In genomic region chr16:95929700-95930435, GRCm38 (mm10) we compare ENCODE assay signal across 9 mouse cellular contexts.
DNase-seq lines count a peak whose midpoint lies in the region; ATAC-seq lines count a peak whose summit lies in the region.
"Had no signal": no experiment of that assay in that cellular context is flagged by ENCODE, and none has a peak within 500 bp of the region (broad histone marks: within the 10 kb centered on the region; RNA-seq: fewer than 3 reads in every experiment).

No protein-coding gene starts in this region.

- H3K27ac ChIP-seq in embryonic facial prominence, embryonic 10.5 days (replicated peaks): peak overlapping the region; percentile 26; the same call in 1 of the 2 replicates

- no peaks in the 10 kb centered on the region for H3K9me3 ChIP-seq in embryonic facial prominence, embryonic 10.5 days

- no peaks in the 10 kb centered on the region for H3K36me3 ChIP-seq in embryonic facial prominence, embryonic 10.5 days (replicated peaks)

- H3K27me3 ChIP-seq in embryonic facial prominence, embryonic 10.5 days (replicated peaks; ENCODE audit: low read depth, poor library complexity, severe bottlenecking): no peaks in the 10 kb centered on the region

- peak; percentile 16 to 18 for DNase-seq in lung, postnatal 4 days
- DNase-seq in lung, postnatal 10 days: no peak
- DNase-seq in embryonic facial prominence, embryonic 10.5 days (ENCODE audit: low spot score): no peak
- no peak for DNase-seq in cerebellum, adult 8-10 months
- DNase-seq in cerebellum, postnatal 10 days: no peak
- DNase-seq: kidney, postnatal 14 days; midbrain, embryonic 14.5 days had no signal

- 80% methylated on average over 14 of the region's 14 CpGs for WGBS in embryonic facial prominence, embryonic 10.5 days

- peak; percentile 34 for ATAC-seq in monocyte, adult 5-6 weeks (replicated peaks; ENCODE audit: insufficient number of reproducible peaks, low FRiP score, low TSS enrichment, poor library complexity, severe bottlenecking)
- no peak for ATAC-seq in cerebellum, adult (ENCODE audit: insufficient number of reproducible peaks, low FRiP score, low TSS enrichment)

- no peak overlapping the region for H3K4me3 ChIP-seq in embryonic facial prominence, embryonic 10.5 days

- peaks cover 24% of the 10 kb centered on the region for H3K4me1 ChIP-seq in embryonic facial prominence, embryonic 10.5 days

Comparison
In these comparisons a context has a peak if more than half of its experiments do, and no peak if none do; other contexts are left out.
1. DNase-seq: peak in lung, postnatal 4 days (2 of 2); none in lung, postnatal 10 days (single experiment), embryonic facial prominence, embryonic 10.5 days (single experiment), cerebellum, adult 8-10 months (single experiment) and cerebellum, postnatal 10 days (0 of 2).